Mouse (Mus musculus) olfactory bulb, adult 2 months (tissue): ENCODE measurements around the gene Ttc21a. TPM values are rescaled to one million over a fixed set of nuclear protein-coding genes. Genes with fewer than 3 reads are reported as not detected.

ENCODE experiments used
- H3K27ac ChIP-seq: fragments of 200-500 bp; 2 replicates; pipeline ENCODE4 v1.5.1; 2012; ENCODE audit warnings: low read depth, low read length; ENCODE audit not compliant: insufficient read depth
- H3K4me1 ChIP-seq: fragments of 200-500 bp; 2 replicates; pipeline ENCODE4 v1.6.1; 2012; ENCODE audit warnings: low read length; ENCODE audit not compliant: control insufficient read depth, insufficient read depth
- H3K4me3 ChIP-seq: fragments of 200-500 bp; 2 replicates; pipeline ENCODE4 v1.5.1; 2012; ENCODE audit warnings: mild to moderate bottlenecking, low read depth, low read length, moderate library complexity; ENCODE audit not compliant: insufficient read depth
- CTCF ChIP-seq: fragments of 200-500 bp; IDR thresholded peaks from 2 replicates; pipeline ENCODE4 v1.5.1; 2012; ENCODE audit warnings: low read depth, mild to moderate bottlenecking, low read length, moderate library complexity; ENCODE audit not compliant: insufficient read depth
- POLR2A ChIP-seq: fragments of 200-500 bp; IDR thresholded peaks from 2 replicates; pipeline ENCODE4 v1.6.1; 2012; ENCODE audit warnings: mild to moderate bottlenecking, low read depth, low read length, moderate library complexity; ENCODE audit not compliant: insufficient read depth
- WGBS: fragments of 180-500 bp; shearing (Covaris S2); methylation state at CpG from one replicate; pipeline ENCODE4 v1.1.7; 2018; 5-methylcytosine and 5-hydroxymethylcytosine counted together
- polyA plus RNA-seq: library from polyadenylated mRNA; stranded (reverse); fragments of >200 nt; gene quantifications from 2 replicates; pipeline ENCODE4 v1.2.4, GENCODE M21; 2012; ENCODE audit warnings: low replicate concordance; ENCODE audit not compliant: missing spikeins, insufficient read depth, insufficient read length

Ttc21a gene
- polyA plus RNA-seq, 1 experiment, result not detected

GRCm38 (mm10) chr9:119970221-119970620, 32.8 kb downstream of the Ttc21a start:
- WGBS, result 65% methylated on average over 6 of the region's 6 CpGs
- peaks cover 44% of the 10 kb centered on the region for H3K4me1 ChIP-seq
- TF ChIP-seq POLR2A (no peak), CTCF (no peak)
- no peak overlapping the region for H3K4me3 ChIP-seq
- H3K27ac ChIP-seq, result no peak overlapping the region

DNA sequence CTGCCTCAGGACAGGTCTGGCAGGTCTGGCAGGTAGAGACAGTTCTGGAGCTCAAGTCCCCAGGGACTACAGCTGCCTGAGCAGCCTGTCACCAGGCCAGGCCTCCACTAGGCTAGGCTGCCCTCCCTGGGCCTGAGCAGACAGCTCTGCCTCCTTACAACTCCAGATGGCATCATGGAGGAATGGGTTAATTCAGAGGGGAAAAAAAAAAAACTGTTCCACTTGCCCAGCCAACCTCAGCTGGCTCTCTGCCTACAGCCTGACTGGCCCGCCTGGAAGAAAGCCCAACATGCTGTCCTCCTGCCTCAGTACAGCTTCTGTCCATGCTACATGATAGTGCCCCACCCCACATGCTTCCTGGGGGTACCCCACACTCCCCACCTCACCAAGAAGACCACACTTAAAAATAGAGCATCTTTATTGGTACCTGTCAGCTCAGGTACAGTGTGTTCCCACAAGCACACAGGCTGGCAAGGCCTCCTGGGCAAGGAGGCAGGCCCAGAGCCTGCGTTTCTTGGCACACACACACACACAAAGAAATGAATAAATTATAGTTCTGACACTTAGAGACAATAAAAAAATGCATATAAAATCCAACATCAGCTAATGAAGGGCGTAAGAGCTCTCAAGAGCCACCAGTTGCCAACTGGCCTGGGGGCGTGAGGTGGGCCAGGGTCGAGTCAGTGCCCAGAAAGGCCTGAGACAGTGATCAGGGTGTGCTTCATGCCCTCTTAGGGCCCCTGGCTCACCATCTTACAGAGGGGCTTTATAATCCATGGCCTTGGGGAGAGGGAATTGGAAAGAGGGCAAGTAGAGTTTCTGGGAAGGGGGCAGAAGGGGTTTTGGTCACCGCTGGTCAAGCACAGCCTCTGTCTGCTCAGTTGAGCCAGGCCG, 33.6 kb downstream of the Ttc21a start:
- TF ChIP-seq CTCF (no peak), POLR2A (no peak)
- 71% methylated on average over 7 of the region's 7 CpGs for WGBS
- H3K4me3 ChIP-seq, result no peak overlapping the region
- peaks cover 37% of the 10 kb centered on the region for H3K4me1 ChIP-seq
- H3K27ac ChIP-seq, result no peak overlapping the region

DNA sequence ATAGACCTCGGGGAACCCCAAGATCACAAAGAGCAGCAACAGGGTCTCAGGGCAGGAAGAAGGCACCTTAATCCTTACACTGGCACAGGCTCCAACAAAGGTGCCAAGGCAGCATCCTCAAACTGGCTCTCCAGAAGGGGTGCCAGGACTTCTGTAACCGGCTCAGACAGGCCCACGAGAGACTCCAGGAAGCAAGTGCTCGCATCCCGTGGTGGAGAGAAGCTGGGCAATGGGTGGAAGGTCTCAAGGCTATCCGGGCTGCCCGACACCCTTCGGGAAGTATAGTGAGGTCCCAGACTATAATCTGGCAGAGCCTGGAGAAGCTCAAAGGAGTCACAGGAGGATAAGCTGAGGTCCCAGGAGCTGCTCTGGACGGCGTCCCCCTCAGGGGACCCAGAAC, 34.8 kb downstream of the Ttc21a start:
- no peak for TF ChIP-seq POLR2A
- no peak for TF ChIP-seq CTCF
- Histone ChIP-seq H3K4me3 (no peak overlapping the region), H3K4me1 (peaks cover 34% of the 10 kb centered on the region), H3K27ac (no peak overlapping the region)
- 86% methylated on average over 10 of the region's 10 CpGs for WGBS

GRCm38 (mm10) chr9:119972582-119972981, 35.2 kb downstream of the Ttc21a start:
- TF ChIP-seq POLR2A, result no peak
- TF ChIP-seq CTCF, result no peak
- peaks cover 33% of the 10 kb centered on the region for H3K4me1 ChIP-seq
- no peak overlapping the region for H3K4me3 ChIP-seq
- 61% methylated on average over 12 of the region's 12 CpGs for WGBS
- no peak overlapping the region for H3K27ac ChIP-seq

GRCm38 (mm10) chr9:119973281-119973680, 35.9 kb downstream of the Ttc21a start:
- WGBS, result 91% methylated on average over 23 of the region's 23 CpGs
- H3K27ac ChIP-seq, result no peak overlapping the region
- TF ChIP-seq POLR2A, result no peak
- no peak for TF ChIP-seq CTCF
- H3K4me1 ChIP-seq, result peaks cover 34% of the 10 kb centered on the region
- H3K4me3 ChIP-seq, result no peak overlapping the region

GRCm38 (mm10) chr9:119973869-119974520, 36.6 kb downstream of the Ttc21a start:
- TF ChIP-seq CTCF (no peak), POLR2A (no peak)
- WGBS, result 92% methylated on average over 27 of the region's 27 CpGs
- no peak overlapping the region for H3K27ac ChIP-seq
- H3K4me1 ChIP-seq, result peaks cover 40% of the 10 kb centered on the region
- no peak overlapping the region for H3K4me3 ChIP-seq

GRCm38 (mm10) chr9:119974609-119975008, 37.2 kb downstream of the Ttc21a start:
- TF ChIP-seq CTCF, result no peak
- TF ChIP-seq POLR2A, result no peak
- H3K4me3 ChIP-seq, result no peak overlapping the region
- H3K4me1 ChIP-seq, result peaks cover 40% of the 10 kb centered on the region
- H3K27ac ChIP-seq, result no peak overlapping the region
- 84% methylated on average over 5 of the region's 5 CpGs for WGBS

DNA sequence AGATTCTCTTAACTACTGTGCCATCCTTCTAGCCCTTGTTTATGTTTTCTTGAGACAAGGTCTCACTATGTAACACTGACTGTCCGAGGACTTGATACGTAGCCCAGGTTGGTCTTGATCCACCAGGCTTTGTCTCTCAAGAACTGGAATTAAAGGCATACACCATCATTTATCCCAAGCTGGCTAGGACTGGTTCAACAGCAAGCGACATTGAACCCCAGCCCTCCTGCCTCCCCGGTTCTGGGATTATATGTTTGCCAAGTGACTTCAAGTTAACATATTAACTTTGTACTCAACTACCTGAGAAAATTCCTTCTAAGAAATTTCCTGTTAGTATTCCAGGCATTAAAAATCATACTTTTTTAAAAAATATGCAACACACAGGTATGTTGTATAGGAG, 37.9 kb downstream of the Ttc21a start:
- no peak for TF ChIP-seq POLR2A
- no peak for TF ChIP-seq CTCF
- WGBS, result 92% methylated on average over 4 of the region's 4 CpGs

More for the DNA sequence above, 37.9 kb downstream of the Ttc21a start:
- Histone ChIP-seq H3K4me1 (peaks cover 40% of the 10 kb centered on the region), H3K4me3 (no peak overlapping the region), H3K27ac (no peak overlapping the region)
